Mouse (Mus musculus): ENCODE data around the gene Pam. TPM values are rescaled to one million over a fixed set of nuclear protein-coding genes. Genes with fewer than 3 reads are reported as not detected.

Gene Pam
- 65.9 and 72.4 TPM in 2 replicates for polyA plus RNA-seq (2015; fragmentation: Nextera tagmentation; extraction: Ambion mirVana)

- Histone ChIP-seq H3K27me3 (replicated peaks; ENCODE audit: control insufficient read depth, insufficient read depth, low read length) (no peaks in the 10 kb centered on the region), H3K4me1 (replicated peaks; ENCODE audit: control insufficient read depth, insufficient read depth, low read length) (no peaks in the 10 kb centered on the region; the same call in 1 of the 2 replicates), H3K27ac (ENCODE audit: low read depth, low read length) (peak within 1 kb of the TSS; percentile 88), H3K9me3 (ENCODE audit: control insufficient read depth) (no peaks in the 10 kb centered on the region), H3K4me2 (replicated peaks; ENCODE audit: low read depth) (peak within 1 kb of the TSS; percentile 93), H3K36me3 (ENCODE audit: control insufficient read depth, insufficient read depth) (no peaks in the 10 kb centered on the region), H3K9ac (ENCODE audit: low read depth, low read length) (peak within 1 kb of the TSS; percentile 79), H3K4me3 (ENCODE audit: low read depth, low read length) (peak within 1 kb of the TSS; percentile 83)
- WGBS = under 1% methylated on average over 64 of the region's 82 CpGs
- ATAC-seq = peak; percentile 96
- no peak for TF ChIP-seq CTCF (IDR thresholded peaks at IDR 0.05; ENCODE audit: low read depth)
Measured at GRCm38 (mm10) chr1:98095246-98095990, at the start of gene Pam. Gene Pam (minus strand): TSS chr1:98095646.

- ATAC-seq = no peak
- 94% methylated on average over 1 of the region's 1 CpGs for WGBS
- Histone ChIP-seq H3K9ac (ENCODE audit: low read depth, low read length) (no peak overlapping the region), H3K4me2 (replicated peaks; ENCODE audit: low read depth) (no peak overlapping the region), H3K4me1 (replicated peaks; ENCODE audit: control insufficient read depth, insufficient read depth, low read length) (no peaks in the 10 kb centered on the region), H3K4me3 (ENCODE audit: low read depth, low read length) (no peak overlapping the region), H3K27ac (ENCODE audit: low read depth, low read length) (no peak overlapping the region), H3K9me3 (ENCODE audit: control insufficient read depth) (no peaks in the 10 kb centered on the region), H3K36me3 (ENCODE audit: control insufficient read depth, insufficient read depth) (no peaks in the 10 kb centered on the region), H3K27me3 (replicated peaks; ENCODE audit: control insufficient read depth, insufficient read depth, low read length) (no peaks in the 10 kb centered on the region)
- TF ChIP-seq CTCF (IDR thresholded peaks at IDR 0.05; ENCODE audit: low read depth) = peak; percentile 34; the same call in 1 of the 2 replicates
Measured at GRCm38 (mm10) chr1:98144845-98145244, 49.4 kb upstream of the Pam start.

- peaks cover 9% of the 10 kb centered on the region for H3K4me1 ChIP-seq (replicated peaks; ENCODE audit: control insufficient read depth, insufficient read depth, low read length)
- no peak for ATAC-seq
- WGBS = 47% methylated on average over 4 of the region's 4 CpGs
- TF ChIP-seq CTCF (IDR thresholded peaks at IDR 0.05; ENCODE audit: low read depth) = no peak
- no peaks in the 10 kb centered on the region for H3K36me3 ChIP-seq (ENCODE audit: control insufficient read depth, insufficient read depth)
- no peaks in the 10 kb centered on the region for H3K9me3 ChIP-seq (ENCODE audit: control insufficient read depth)
- H3K27ac ChIP-seq (ENCODE audit: low read depth, low read length) = no peak overlapping the region
- H3K9ac ChIP-seq (ENCODE audit: low read depth, low read length) = no peak overlapping the region
- H3K27me3 ChIP-seq (replicated peaks; ENCODE audit: control insufficient read depth, insufficient read depth, low read length) = no peaks in the 10 kb centered on the region
- no peak overlapping the region for H3K4me3 ChIP-seq (ENCODE audit: low read depth, low read length)
- H3K4me2 ChIP-seq (replicated peaks; ENCODE audit: low read depth) = no peak overlapping the region
Measured at GRCm38 (mm10) chr1:98131244-98131643, 35.8 kb upstream of the Pam start.

GRCm38 (mm10) chr1:98129561-98130347 lies 34.3 kb upstream of the Pam start:
- no peak overlapping the region for H3K4me2 ChIP-seq (replicated peaks; ENCODE audit: low read depth)
- no peaks in the 10 kb centered on the region for H3K9me3 ChIP-seq (ENCODE audit: control insufficient read depth)
- TF ChIP-seq CTCF (IDR thresholded peaks at IDR 0.05; ENCODE audit: low read depth) = no peak
- H3K4me1 ChIP-seq (replicated peaks; ENCODE audit: control insufficient read depth, insufficient read depth, low read length) = peaks cover 9% of the 10 kb centered on the region
- H3K9ac ChIP-seq (ENCODE audit: low read depth, low read length) = no peak overlapping the region
- WGBS = 65% methylated on average over 3 of the region's 3 CpGs
- peak overlapping the region; percentile 41; the same call in 1 of the 2 replicates for H3K27ac ChIP-seq (ENCODE audit: low read depth, low read length)
- no peaks in the 10 kb centered on the region for H3K27me3 ChIP-seq (replicated peaks; ENCODE audit: control insufficient read depth, insufficient read depth, low read length)
- no peak overlapping the region for H3K4me3 ChIP-seq (ENCODE audit: low read depth, low read length)
- no peaks in the 10 kb centered on the region for H3K36me3 ChIP-seq (ENCODE audit: control insufficient read depth, insufficient read depth)
- ATAC-seq = no peak

GRCm38 (mm10) chr1:98129111-98129510 lies 33.7 kb upstream of the Pam start:
- TF ChIP-seq CTCF (IDR thresholded peaks at IDR 0.05; ENCODE audit: low read depth) = no peak
- H3K4me2 ChIP-seq (replicated peaks; ENCODE audit: low read depth) = no peak overlapping the region
- no peaks in the 10 kb centered on the region for H3K36me3 ChIP-seq (ENCODE audit: control insufficient read depth, insufficient read depth)
- peaks cover 9% of the 10 kb centered on the region for H3K4me1 ChIP-seq (replicated peaks; ENCODE audit: control insufficient read depth, insufficient read depth, low read length)
- H3K9ac ChIP-seq (ENCODE audit: low read depth, low read length) = no peak overlapping the region
- H3K9me3 ChIP-seq (ENCODE audit: control insufficient read depth) = no peaks in the 10 kb centered on the region
- peak; percentile 55; the same call in 1 of the 2 replicates for ATAC-seq
- WGBS = 44% methylated on average over 1 of the region's 1 CpGs
- no peaks in the 10 kb centered on the region for H3K27me3 ChIP-seq (replicated peaks; ENCODE audit: control insufficient read depth, insufficient read depth, low read length)
- peak overlapping the region; percentile 62 for H3K27ac ChIP-seq (ENCODE audit: low read depth, low read length)
- no peak overlapping the region for H3K4me3 ChIP-seq (ENCODE audit: low read depth, low read length)

- H3K27ac ChIP-seq (ENCODE audit: low read depth, low read length) = peak overlapping the region; percentile 62
Measured at GRCm38 (mm10) chr1:98128338-98129096, 33.1 kb upstream of the Pam start.

More at GRCm38 (mm10) chr1:98128338-98129096, 33.1 kb upstream of the Pam start:
- no peaks in the 10 kb centered on the region for H3K9me3 ChIP-seq (ENCODE audit: control insufficient read depth)
- no peak overlapping the region for H3K4me3 ChIP-seq (ENCODE audit: low read depth, low read length)
- H3K4me1 ChIP-seq (replicated peaks; ENCODE audit: control insufficient read depth, insufficient read depth, low read length) = peaks cover 9% of the 10 kb centered on the region
- peak; percentile 93 for ATAC-seq
- H3K27me3 ChIP-seq (replicated peaks; ENCODE audit: control insufficient read depth, insufficient read depth, low read length) = no peaks in the 10 kb centered on the region
- no peak overlapping the region for H3K4me2 ChIP-seq (replicated peaks; ENCODE audit: low read depth)
- H3K36me3 ChIP-seq (ENCODE audit: control insufficient read depth, insufficient read depth) = no peaks in the 10 kb centered on the region
- no peak for TF ChIP-seq CTCF (IDR thresholded peaks at IDR 0.05; ENCODE audit: low read depth)
- H3K9ac ChIP-seq (ENCODE audit: low read depth, low read length) = no peak overlapping the region
